Mouse (Mus musculus): ENCODE measurements around the gene Tmod1. TPM values are rescaled to one million over a fixed set of nuclear protein-coding genes. Genes with fewer than 3 reads are reported as not detected.

Gene Tmod1
- 1 to 10 TPM in 1 of 2 experiments, under 1 TPM in 1; 0.33 to 2.3 TPM for total RNA-seq (2023)

DNA sequence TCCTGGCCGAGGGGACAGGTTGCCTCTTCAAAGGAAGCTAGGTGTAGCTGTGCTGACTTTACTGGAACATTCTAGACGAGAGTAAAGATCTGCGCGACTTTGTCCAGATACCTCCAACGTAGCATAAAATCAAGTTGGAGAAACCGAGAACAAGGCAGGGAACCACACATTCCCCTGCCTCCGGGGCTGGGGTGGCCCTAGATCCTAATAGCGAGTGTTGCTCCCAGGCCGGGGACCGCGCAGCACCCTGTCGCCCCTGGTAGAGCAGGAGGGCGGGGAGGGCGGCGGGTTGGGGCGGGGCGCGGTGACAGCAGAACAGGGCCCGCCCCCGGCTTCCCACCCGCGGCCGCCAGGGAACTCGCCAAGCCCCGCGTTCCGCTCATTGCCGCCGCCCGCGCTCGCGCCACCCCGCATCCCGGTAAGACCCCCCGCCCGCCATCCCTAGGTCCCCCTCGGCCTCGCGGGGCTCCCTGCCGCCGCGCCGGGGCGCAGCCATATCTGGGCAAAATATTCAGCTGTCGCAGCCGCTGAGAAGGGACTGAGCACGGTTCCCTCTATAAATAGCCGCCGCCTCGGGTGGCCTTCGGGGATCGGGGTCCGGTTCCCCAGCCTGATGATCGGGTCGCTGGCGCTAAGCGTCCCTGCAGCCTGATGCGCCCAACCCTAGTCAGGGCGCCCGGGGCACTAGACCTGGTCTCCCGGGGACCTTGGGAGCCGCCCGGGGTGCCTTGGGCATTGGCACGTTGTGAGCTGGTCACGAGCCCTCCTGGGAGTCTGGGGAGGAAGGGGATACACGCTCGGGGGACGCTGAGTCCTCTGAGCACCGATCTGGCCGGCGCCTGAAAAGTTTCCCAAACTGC is at the start of gene Tmod1:
Gene Tmod1 (plus strand): TSS at position 44 of the 860 bp plus-strand sequence.

DNA sequence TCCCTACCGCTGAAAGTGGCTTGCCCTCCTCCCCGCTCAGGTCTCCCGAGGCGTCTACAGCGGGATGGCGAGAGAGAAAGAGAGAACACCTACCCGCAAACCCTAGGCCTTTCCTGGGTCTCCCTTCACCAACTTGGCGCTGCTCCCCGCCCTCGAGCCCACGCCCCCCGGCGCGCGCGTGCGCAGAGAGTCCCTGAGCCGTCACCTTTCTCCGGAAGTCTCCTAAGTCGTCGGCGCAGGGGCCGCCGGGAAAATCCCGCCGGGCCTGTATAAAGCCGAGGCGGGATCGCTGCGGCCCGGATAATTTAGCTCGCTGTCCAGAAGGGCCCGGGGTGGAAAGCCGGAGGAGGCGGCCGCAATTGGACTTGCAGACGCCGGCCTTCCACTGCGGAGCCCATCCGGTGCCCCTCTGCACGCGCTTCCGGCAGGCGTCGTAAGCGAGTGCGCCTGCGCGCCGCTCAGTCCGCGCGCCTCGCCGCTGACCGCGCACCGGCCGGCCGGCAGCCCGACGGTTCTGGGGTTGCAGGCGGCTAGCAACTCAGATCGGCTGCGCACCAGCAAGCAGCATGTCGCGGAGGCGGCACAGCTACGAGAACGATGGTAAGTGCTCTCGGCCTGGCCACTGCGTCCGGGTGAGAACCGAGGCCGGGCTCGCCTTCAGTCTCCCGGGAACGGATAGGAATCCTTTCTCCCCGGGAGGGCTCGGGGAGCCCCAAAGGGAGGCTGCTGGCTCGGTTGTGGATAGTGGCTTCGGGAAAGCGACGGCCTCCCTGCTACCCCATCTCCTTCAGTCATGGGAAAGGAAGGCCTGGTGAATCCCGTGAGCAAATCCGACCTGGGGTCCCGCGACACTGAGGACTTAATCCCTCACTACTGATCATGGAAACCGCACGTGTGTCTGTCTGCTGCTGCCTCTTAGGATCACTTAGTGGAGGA is 99.8 kb downstream of the Tmod1 start, which contains the start of the genes Ncbp1 and Tstd2:
Gene Ncbp1 (plus strand): TSS at position 327 of the 936 bp plus-strand sequence.
Gene Tstd2 (minus strand): TSS at position 408 of the 936 bp plus-strand sequence.

Other genes starting within 250 kb of the Tmod1 start
- 1 to 10 TPM; 7.3 to 8.3 TPM for gene Aldh1b1, start 239.9 kb upstream of the Tmod1 start, total RNA-seq (2023)
- not detected for gene Igfbpl1, start 212.0 kb upstream of the Tmod1 start, total RNA-seq (2023)
- under 1 TPM in 1 of 2 experiments, not detected in 1; 0.22 TPM for gene Stra6l, start 190.3 kb upstream of the Tmod1 start, total RNA-seq (2023)
- gene Ccdc180, start 148.6 kb upstream of the Tmod1 start, total RNA-seq (2023), result 1 to 10 TPM; 2.2 TPM
- gene Tdrd7, start 73.6 kb upstream of the Tmod1 start, total RNA-seq (2023), result 10 to 100 TPM; 37.8 to 42.1 TPM
- 10 to 100 TPM; 32.0 to 34.7 TPM for gene Ncbp1, start 99.7 kb downstream of the Tmod1 start, total RNA-seq (2023)
- gene Tstd2, start 99.8 kb downstream of the Tmod1 start, total RNA-seq (2023), result 10 to 100 TPM; 23.8 to 25.4 TPM
- 10 to 100 TPM; 15.7 to 19.3 TPM for gene Xpa, start 157.4 kb downstream of the Tmod1 start, total RNA-seq (2023)